Mouse (Mus musculus): ENCODE results near the gene Nfatc2ip. TPM values are rescaled to one million over a fixed set of nuclear protein-coding genes. Genes with fewer than 3 reads are reported as not detected.
A peak's percentile ranks its signal among the peaks of the same experiment; 100 is the strongest.
"Not testable (repeated sequence)": the region's sequence is repeated elsewhere in the genome, so short reads cannot be mapped to it uniquely, and the experiment has no call there.

The Nfatc2ip gene
- polyA plus RNA-seq, 1 experiment from 2014 or later: 1.7 TPM

GRCm38 (mm10) chr7:126417045-126417444, 20.5 kb upstream of the Nfatc2ip start:
- Histone ChIP-seq H3K27me3 (ENCODE audit: control insufficient read depth, insufficient read depth, low read depth, low read length) (no peaks in the 10 kb centered on the region), H3K4me1 (ENCODE audit: control insufficient read depth, low read depth, low read length) (no peaks in the 10 kb centered on the region), H3K4me3 (ENCODE audit: low read depth, low read length) (no peak overlapping the region), H3K4me2 (ENCODE audit: low read depth, low read length) (no peak overlapping the region), H3K27ac (ENCODE audit: low read length) (no peak overlapping the region), H3K36me3 (ENCODE audit: control insufficient read depth, insufficient read depth) (no peaks in the 10 kb centered on the region), H3K9ac (ENCODE audit: low read depth, low read length) (no peak overlapping the region), H3K9me3 (replicated peaks; ENCODE audit: control insufficient read depth, low read length) (no peaks in the 10 kb centered on the region)
- WGBS (ENCODE audit: insufficient replicate concordance): 43% methylated on average over 8 of the region's 8 CpGs
- no peak for ATAC-seq (ENCODE audit: low read depth)

GRCm38 (mm10) chr7:126416615-126417014, 20.1 kb upstream of the Nfatc2ip start:
- H3K36me3 ChIP-seq (ENCODE audit: control insufficient read depth, insufficient read depth): no peaks in the 10 kb centered on the region
- H3K4me2 ChIP-seq (ENCODE audit: low read depth, low read length): no peak overlapping the region
- H3K4me1 ChIP-seq (ENCODE audit: control insufficient read depth, low read depth, low read length): no peaks in the 10 kb centered on the region
- H3K4me3 ChIP-seq (ENCODE audit: low read depth, low read length): no peak overlapping the region
- H3K27ac ChIP-seq (ENCODE audit: low read length): no peak overlapping the region
- no peaks in the 10 kb centered on the region for H3K9me3 ChIP-seq (replicated peaks; ENCODE audit: control insufficient read depth, low read length)
- ATAC-seq (ENCODE audit: low read depth): peak; percentile 16; the same call in 1 of the 2 replicates
- WGBS (ENCODE audit: insufficient replicate concordance): 21% methylated on average over 2 of the region's 2 CpGs
- no peak overlapping the region for H3K9ac ChIP-seq (ENCODE audit: low read depth, low read length)
- H3K27me3 ChIP-seq (ENCODE audit: control insufficient read depth, insufficient read depth, low read depth, low read length): no peaks in the 10 kb centered on the region

GRCm38 (mm10) chr7:126414725-126415124, 18.2 kb upstream of the Nfatc2ip start, which contains the start of gene Cd19:
TSS of gene Cd19 (minus strand) at chr7:126414889.
- H3K27ac ChIP-seq (ENCODE audit: low read length): no peak within 1 kb of the TSS

GRCm38 (mm10) chr7:126411061-126411460, 14.5 kb upstream of the Nfatc2ip start:
- Histone ChIP-seq H3K9me3 (replicated peaks; ENCODE audit: control insufficient read depth, low read length) (no peaks in the 10 kb centered on the region), H3K4me2 (ENCODE audit: low read depth, low read length) (no peak overlapping the region), H3K36me3 (ENCODE audit: control insufficient read depth, insufficient read depth) (no peaks in the 10 kb centered on the region), H3K27me3 (ENCODE audit: control insufficient read depth, insufficient read depth, low read depth, low read length) (no peaks in the 10 kb centered on the region; the same call in 1 of the 2 replicates), H3K9ac (ENCODE audit: low read depth, low read length) (no peak overlapping the region), H3K4me1 (ENCODE audit: control insufficient read depth, low read depth, low read length) (no peaks in the 10 kb centered on the region), H3K27ac (ENCODE audit: low read length) (no peak overlapping the region), H3K4me3 (ENCODE audit: low read depth, low read length) (no peak overlapping the region)
- 75% methylated on average over 4 of the region's 4 CpGs for WGBS (ENCODE audit: insufficient replicate concordance)
- no peak for ATAC-seq (ENCODE audit: low read depth)

More at GRCm38 (mm10) chr7:126414725-126415124, 18.2 kb upstream of the Nfatc2ip start, which contains the start of gene Cd19:
- 77% methylated on average over 6 of the region's 6 CpGs for WGBS (ENCODE audit: insufficient replicate concordance)
- no peaks in the 10 kb centered on the region for H3K36me3 ChIP-seq (ENCODE audit: control insufficient read depth, insufficient read depth)
- H3K4me1 ChIP-seq (ENCODE audit: control insufficient read depth, low read depth, low read length): no peaks in the 10 kb centered on the region
- no peak within 1 kb of the TSS for H3K4me3 ChIP-seq (ENCODE audit: low read depth, low read length)
- no peaks in the 10 kb centered on the region for H3K9me3 ChIP-seq (replicated peaks; ENCODE audit: control insufficient read depth, low read length)
- no peaks in the 10 kb centered on the region; the same call in 1 of the 2 replicates for H3K27me3 ChIP-seq (ENCODE audit: control insufficient read depth, insufficient read depth, low read depth, low read length)
- no peak within 1 kb of the TSS for H3K9ac ChIP-seq (ENCODE audit: low read depth, low read length)
- H3K4me2 ChIP-seq (ENCODE audit: low read depth, low read length): no peak within 1 kb of the TSS
- no peak for ATAC-seq (ENCODE audit: low read depth)

- H3K36me3 ChIP-seq (ENCODE audit: control insufficient read depth, insufficient read depth): no peaks in the 10 kb centered on the region
- ATAC-seq (ENCODE audit: low read depth): no peak
- no peaks in the 10 kb centered on the region; the same call in 1 of the 2 replicates for H3K27me3 ChIP-seq (ENCODE audit: control insufficient read depth, insufficient read depth, low read depth, low read length)
- H3K4me1 ChIP-seq (ENCODE audit: control insufficient read depth, low read depth, low read length): no peaks in the 10 kb centered on the region
- no peak overlapping the region for H3K27ac ChIP-seq (ENCODE audit: low read length)
- H3K4me2 ChIP-seq (ENCODE audit: low read depth, low read length): no peak overlapping the region
- no peak overlapping the region for H3K4me3 ChIP-seq (ENCODE audit: low read depth, low read length)
- no peaks in the 10 kb centered on the region for H3K9me3 ChIP-seq (replicated peaks; ENCODE audit: control insufficient read depth, low read length)
- H3K9ac ChIP-seq (ENCODE audit: low read depth, low read length): no peak overlapping the region
- 63% methylated on average over 2 of the region's 2 CpGs for WGBS (ENCODE audit: insufficient replicate concordance)
Measured at GRCm38 (mm10) chr7:126408686-126409085, 12.1 kb upstream of the Nfatc2ip start.

- ATAC-seq (ENCODE audit: low read depth); H3K36me3 ChIP-seq (ENCODE audit: control insufficient read depth, insufficient read depth); H3K27me3 ChIP-seq (ENCODE audit: control insufficient read depth, insufficient read depth, low read depth, low read length); H3K4me3 ChIP-seq (ENCODE audit: low read depth, low read length); H3K27ac ChIP-seq (ENCODE audit: low read length); H3K4me2 ChIP-seq (ENCODE audit: low read depth, low read length); H3K4me1 ChIP-seq (ENCODE audit: control insufficient read depth, low read depth, low read length); H3K9ac ChIP-seq (ENCODE audit: low read depth, low read length); H3K9me3 ChIP-seq (replicated peaks; ENCODE audit: control insufficient read depth, low read length): not testable (repeated sequence)
- WGBS (ENCODE audit: insufficient replicate concordance): 62% methylated on average over 7 of the region's 8 CpGs
Measured at GRCm38 (mm10) chr7:126402518-126402917, 6.0 kb upstream of the Nfatc2ip start.

- Histone ChIP-seq H3K4me2 (ENCODE audit: low read depth, low read length) (no peak overlapping the region), H3K4me1 (ENCODE audit: control insufficient read depth, low read depth, low read length) (peaks cover 20% of the 10 kb centered on the region), H3K9ac (ENCODE audit: low read depth, low read length) (no peak overlapping the region), H3K27me3 (ENCODE audit: control insufficient read depth, insufficient read depth, low read depth, low read length) (no peaks in the 10 kb centered on the region), H3K36me3 (ENCODE audit: control insufficient read depth, insufficient read depth) (no peaks in the 10 kb centered on the region), H3K9me3 (replicated peaks; ENCODE audit: control insufficient read depth, low read length) (no peaks in the 10 kb centered on the region), H3K27ac (ENCODE audit: low read length) (no peak overlapping the region), H3K4me3 (ENCODE audit: low read depth, low read length) (no peak overlapping the region)
- no peak for ATAC-seq (ENCODE audit: low read depth)
- 4% methylated on average over 5 of the region's 5 CpGs for WGBS (ENCODE audit: insufficient replicate concordance)
Measured at GRCm38 (mm10) chr7:126399548-126399947, 3.0 kb upstream of the Nfatc2ip start.

GRCm38 (mm10) chr7:126397822-126398221, 1.3 kb upstream of the Nfatc2ip start:
- 41% methylated on average over 4 of the region's 4 CpGs for WGBS (ENCODE audit: insufficient replicate concordance)
- no peak for ATAC-seq (ENCODE audit: low read depth)

GRCm38 (mm10) chr7:126397221-126397620, 684 bp upstream of the Nfatc2ip start:
- Histone ChIP-seq H3K4me1 (ENCODE audit: control insufficient read depth, low read depth, low read length) (peaks cover 20% of the 10 kb centered on the region), H3K4me2 (ENCODE audit: low read depth, low read length) (peak overlapping the region; percentile 85), H3K27me3 (ENCODE audit: control insufficient read depth, insufficient read depth, low read depth, low read length) (no peaks in the 10 kb centered on the region), H3K27ac (ENCODE audit: low read length) (peak overlapping the region; percentile 47; the same call in 1 of the 2 replicates), H3K9me3 (replicated peaks; ENCODE audit: control insufficient read depth, low read length) (no peaks in the 10 kb centered on the region), H3K36me3 (ENCODE audit: control insufficient read depth, insufficient read depth) (no peaks in the 10 kb centered on the region), H3K4me3 (ENCODE audit: low read depth, low read length) (peak overlapping the region; percentile 100), H3K9ac (ENCODE audit: low read depth, low read length) (peak overlapping the region; percentile 33; the same call in 1 of the 2 replicates)
- WGBS (ENCODE audit: insufficient replicate concordance): 15% methylated on average over 6 of the region's 6 CpGs
- ATAC-seq (ENCODE audit: low read depth): peak; percentile 32

More at GRCm38 (mm10) chr7:126397822-126398221, 1.3 kb upstream of the Nfatc2ip start:
- H3K9me3 ChIP-seq (replicated peaks; ENCODE audit: control insufficient read depth, low read length): no peaks in the 10 kb centered on the region
- H3K27ac ChIP-seq (ENCODE audit: low read length): no peak overlapping the region
- no peak overlapping the region for H3K9ac ChIP-seq (ENCODE audit: low read depth, low read length)
- H3K27me3 ChIP-seq (ENCODE audit: control insufficient read depth, insufficient read depth, low read depth, low read length): no peaks in the 10 kb centered on the region
- H3K4me1 ChIP-seq (ENCODE audit: control insufficient read depth, low read depth, low read length): peaks cover 20% of the 10 kb centered on the region
- no peak overlapping the region for H3K4me3 ChIP-seq (ENCODE audit: low read depth, low read length)
- no peaks in the 10 kb centered on the region for H3K36me3 ChIP-seq (ENCODE audit: control insufficient read depth, insufficient read depth)
- no peak overlapping the region for H3K4me2 ChIP-seq (ENCODE audit: low read depth, low read length)
